Mouse (Mus musculus): ENCODE measurements around the gene Rims1. TPM values are rescaled to one million over a fixed set of nuclear protein-coding genes. Genes with fewer than 3 reads are reported as not detected.

Gene Rims1
- polyA plus RNA-seq, 1 experiment from 2014 or later: 1.5 TPM

DNA sequence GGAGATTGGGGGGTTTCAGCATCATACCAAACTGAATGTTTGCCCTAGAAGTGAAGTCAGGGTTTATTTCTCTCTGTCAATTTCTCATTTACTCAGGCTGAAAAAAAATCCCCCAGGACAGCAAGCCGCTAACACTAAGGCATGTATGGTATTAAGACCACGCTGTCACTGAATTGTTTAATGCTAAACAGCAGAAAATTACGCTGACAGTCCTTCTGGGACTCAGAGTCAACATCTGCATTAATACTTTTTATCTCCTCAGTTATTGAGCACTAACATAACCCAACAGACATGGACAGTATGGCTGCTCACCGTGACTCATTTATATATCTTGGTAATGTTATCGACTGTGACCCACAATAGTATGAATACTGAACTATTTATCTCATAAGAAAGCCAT lies 43.0 kb downstream of the Rims1 start:
- Histone ChIP-seq H3K9ac (no peak overlapping the region), H3K27me3 (no peaks in the 10 kb centered on the region), H3K27ac (no peak overlapping the region), H3K4me2 (no peak overlapping the region), H3K4me1 (no peaks in the 10 kb centered on the region), H3K4me3 (no peak overlapping the region), H3K9me3 (no peaks in the 10 kb centered on the region), H3K36me3 (no peaks in the 10 kb centered on the region)
- 80% methylated on average over 5 of the region's 5 CpGs for WGBS
- ATAC-seq (ENCODE audit: insufficient number of reproducible peaks, low FRiP score, low TSS enrichment, low read depth): no peak

DNA sequence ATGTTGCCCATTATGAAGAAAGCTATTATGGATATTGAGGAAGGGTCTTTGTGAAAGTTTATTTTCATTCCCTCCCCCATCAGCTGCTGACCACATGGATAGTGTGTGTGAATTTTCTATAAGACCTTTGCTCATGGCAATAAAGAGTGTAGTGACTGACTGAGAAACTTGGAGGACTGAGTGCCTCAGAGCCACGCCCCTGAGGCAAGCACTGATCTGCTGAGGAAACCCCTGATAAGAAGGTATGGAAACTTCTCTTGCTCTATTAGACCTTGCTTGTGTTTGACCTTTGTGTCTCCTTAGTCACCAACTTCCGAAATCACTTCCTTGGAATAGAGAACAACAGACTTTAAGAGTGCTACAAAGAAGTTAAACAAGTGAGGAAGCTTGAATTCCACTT lies 55.3 kb downstream of the Rims1 start:
- Histone ChIP-seq H3K4me2 (no peak overlapping the region), H3K4me3 (no peak overlapping the region), H3K27ac (no peak overlapping the region), H3K9ac (no peak overlapping the region), H3K9me3 (no peaks in the 10 kb centered on the region), H3K36me3 (no peaks in the 10 kb centered on the region), H3K27me3 (no peaks in the 10 kb centered on the region), H3K4me1 (no peaks in the 10 kb centered on the region)
- 85% methylated on average over 2 of the region's 2 CpGs for WGBS
- no peak for ATAC-seq (ENCODE audit: insufficient number of reproducible peaks, low FRiP score, low TSS enrichment, low read depth)

DNA sequence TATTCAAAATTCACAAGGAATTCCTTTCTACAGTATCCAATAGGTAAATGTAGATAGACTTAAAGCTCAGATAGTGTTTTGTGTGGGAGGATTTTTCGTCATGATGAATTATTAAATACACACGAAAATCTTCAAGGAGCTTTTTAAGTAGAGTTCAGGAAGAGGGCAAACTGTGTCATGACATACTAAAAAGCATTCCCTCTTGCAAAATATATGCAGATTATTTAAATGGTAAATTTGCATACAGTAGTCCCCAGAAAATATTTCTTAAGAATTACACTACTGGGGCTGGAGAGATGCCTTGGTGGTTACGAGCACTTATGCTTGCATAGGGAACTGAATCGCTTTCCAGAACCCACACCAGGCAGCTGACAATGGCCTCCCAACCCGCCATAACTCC lies 61.1 kb downstream of the Rims1 start:
- Histone ChIP-seq H3K9me3 (no peaks in the 10 kb centered on the region), H3K27ac (no peak overlapping the region), H3K27me3 (no peaks in the 10 kb centered on the region), H3K9ac (no peak overlapping the region), H3K4me1 (no peaks in the 10 kb centered on the region), H3K4me3 (no peak overlapping the region), H3K36me3 (no peaks in the 10 kb centered on the region), H3K4me2 (no peak overlapping the region)
- 81% methylated on average over 5 of the region's 5 CpGs for WGBS
- ATAC-seq (ENCODE audit: insufficient number of reproducible peaks, low FRiP score, low TSS enrichment, low read depth): no peak

DNA sequence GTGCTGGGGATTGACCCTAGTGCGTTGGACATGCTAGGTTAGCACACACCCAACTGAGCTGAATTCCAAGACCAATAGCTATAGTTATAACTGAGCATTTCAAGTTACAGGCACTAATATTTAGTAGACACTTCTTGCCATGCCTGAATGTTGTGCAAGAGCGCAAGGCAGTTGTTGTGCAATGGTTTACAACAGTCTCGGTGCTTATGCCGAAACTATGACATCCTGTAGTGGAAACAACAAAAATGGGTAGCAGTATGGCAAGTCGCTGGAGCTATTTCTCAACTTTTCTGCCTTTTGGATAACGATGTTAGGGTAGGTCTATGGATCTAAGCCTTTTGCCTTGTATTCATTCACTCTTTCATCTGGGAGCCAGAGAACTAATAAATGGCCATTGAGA lies 68.3 kb downstream of the Rims1 start:
- H3K27ac ChIP-seq: no peak overlapping the region
- no peak overlapping the region for H3K9ac ChIP-seq
- no peaks in the 10 kb centered on the region for H3K36me3 ChIP-seq
- no peaks in the 10 kb centered on the region for H3K9me3 ChIP-seq
- H3K4me3 ChIP-seq: no peak overlapping the region
- 85% methylated on average over 6 of the region's 6 CpGs for WGBS
- no peak for ATAC-seq (ENCODE audit: insufficient number of reproducible peaks, low FRiP score, low TSS enrichment, low read depth)
- H3K4me1 ChIP-seq: no peaks in the 10 kb centered on the region
- no peak overlapping the region for H3K4me2 ChIP-seq
- no peaks in the 10 kb centered on the region for H3K27me3 ChIP-seq

DNA sequence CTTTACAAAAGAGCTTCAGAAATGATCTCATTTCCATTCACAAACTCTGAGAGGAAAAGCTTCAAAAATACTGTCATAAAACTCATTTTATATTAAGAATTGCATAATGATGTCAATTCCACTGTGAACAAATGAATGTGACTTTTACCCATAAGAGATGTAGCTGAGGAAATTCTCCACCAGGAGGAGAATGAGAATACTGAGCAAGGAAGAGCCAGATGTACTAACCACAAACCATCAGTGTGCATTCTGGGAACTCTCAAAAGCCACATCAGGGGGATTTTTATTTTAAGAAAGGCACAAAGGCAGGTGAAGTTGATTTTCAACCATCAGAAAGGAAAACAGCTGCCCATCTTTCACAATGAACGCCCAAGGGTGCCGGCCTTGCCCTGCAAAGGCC lies 71.4 kb downstream of the Rims1 start:
- Histone ChIP-seq H3K4me2 (no peak overlapping the region), H3K27me3 (no peaks in the 10 kb centered on the region), H3K9ac (no peak overlapping the region), H3K27ac (no peak overlapping the region), H3K36me3 (no peaks in the 10 kb centered on the region), H3K4me3 (no peak overlapping the region), H3K9me3 (no peaks in the 10 kb centered on the region), H3K4me1 (no peaks in the 10 kb centered on the region)
- 95% methylated on average over 2 of the region's 2 CpGs for WGBS
- no peak for ATAC-seq (ENCODE audit: insufficient number of reproducible peaks, low FRiP score, low TSS enrichment, low read depth)

DNA sequence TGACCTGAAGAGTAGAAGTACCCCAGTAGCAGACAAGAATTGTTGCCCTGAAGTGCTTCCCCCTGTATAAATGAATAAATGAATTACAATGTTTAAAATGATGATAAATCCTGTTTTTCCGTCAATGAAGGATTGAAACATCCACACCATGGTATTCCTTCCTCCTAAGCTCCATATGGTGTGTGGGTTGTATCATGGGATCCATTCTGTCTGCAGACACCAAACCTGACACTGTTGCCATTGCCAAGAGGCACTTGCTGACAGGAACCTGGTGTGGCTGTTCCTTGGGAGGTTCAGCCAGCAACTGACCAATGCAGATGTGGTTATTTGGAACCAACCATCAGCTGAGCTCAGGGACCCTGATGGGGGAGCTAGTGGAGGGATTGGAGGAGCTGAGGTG lies 72.5 kb downstream of the Rims1 start:
- Histone ChIP-seq H3K4me1 (no peaks in the 10 kb centered on the region), H3K27ac (no peak overlapping the region), H3K9ac (no peak overlapping the region), H3K4me2 (no peak overlapping the region), H3K9me3 (no peaks in the 10 kb centered on the region), H3K4me3 (no peak overlapping the region), H3K36me3 (no peaks in the 10 kb centered on the region), H3K27me3 (no peaks in the 10 kb centered on the region)
- no peak for ATAC-seq (ENCODE audit: insufficient number of reproducible peaks, low FRiP score, low TSS enrichment, low read depth)
- 94% methylated on average over 1 of the region's 1 CpGs for WGBS

DNA sequence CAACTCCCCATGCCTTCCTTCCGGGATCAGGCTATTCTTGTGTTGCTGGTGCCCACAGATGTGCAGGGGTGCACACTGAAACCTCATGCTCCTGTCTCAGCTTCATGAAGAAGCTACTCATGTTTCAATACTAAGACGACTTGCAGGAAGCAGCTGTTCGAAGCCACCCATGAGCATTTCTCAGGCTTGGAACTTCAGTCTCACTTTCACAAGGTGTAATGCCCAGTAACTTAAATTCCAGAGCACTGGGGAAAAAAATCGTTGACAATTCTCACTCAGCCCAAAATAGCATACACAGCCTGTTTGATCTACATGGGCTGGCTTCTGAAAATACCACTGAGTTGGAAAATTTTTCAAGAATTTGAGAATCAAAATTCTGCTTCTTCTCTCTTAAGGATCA lies 77.6 kb downstream of the Rims1 start:
- no peak overlapping the region for H3K27ac ChIP-seq
- no peaks in the 10 kb centered on the region for H3K4me1 ChIP-seq
- no peak overlapping the region for H3K4me3 ChIP-seq
- H3K27me3 ChIP-seq: no peaks in the 10 kb centered on the region
- H3K9me3 ChIP-seq: no peaks in the 10 kb centered on the region
- no peak overlapping the region for H3K4me2 ChIP-seq
- no peak for ATAC-seq (ENCODE audit: insufficient number of reproducible peaks, low FRiP score, low TSS enrichment, low read depth)
- no peak overlapping the region for H3K9ac ChIP-seq
- 64% methylated on average over 4 of the region's 4 CpGs for WGBS
- no peaks in the 10 kb centered on the region for H3K36me3 ChIP-seq

DNA sequence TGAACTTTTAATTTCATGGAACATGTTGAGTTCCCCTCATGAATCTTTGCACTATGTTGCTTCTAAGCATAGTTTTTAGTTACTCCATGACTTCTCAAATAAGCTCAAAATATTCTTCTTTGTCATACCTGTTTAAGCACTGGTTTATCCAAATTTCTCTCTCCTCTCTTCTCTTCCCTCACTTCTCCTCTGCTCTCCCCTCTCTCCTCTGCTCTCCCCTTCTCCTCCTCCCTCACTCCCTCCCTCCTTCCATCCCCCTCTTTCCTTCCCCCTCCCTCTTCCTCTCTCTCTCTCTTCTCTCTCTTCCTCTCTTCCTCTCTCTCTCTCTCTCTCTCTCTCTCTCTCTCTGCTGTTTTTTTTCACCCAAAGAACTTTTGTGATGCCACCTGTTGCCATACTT lies 84.1 kb downstream of the Rims1 start:
- no peak overlapping the region for H3K9ac ChIP-seq
- H3K4me1 ChIP-seq: no peaks in the 10 kb centered on the region
- no peak overlapping the region for H3K4me3 ChIP-seq
- H3K4me2 ChIP-seq: no peak overlapping the region
- no peaks in the 10 kb centered on the region for H3K36me3 ChIP-seq
- H3K27ac ChIP-seq: no peak overlapping the region
- no peaks in the 10 kb centered on the region for H3K27me3 ChIP-seq
- no peak for ATAC-seq (ENCODE audit: insufficient number of reproducible peaks, low FRiP score, low TSS enrichment, low read depth)
- no peaks in the 10 kb centered on the region for H3K9me3 ChIP-seq

DNA sequence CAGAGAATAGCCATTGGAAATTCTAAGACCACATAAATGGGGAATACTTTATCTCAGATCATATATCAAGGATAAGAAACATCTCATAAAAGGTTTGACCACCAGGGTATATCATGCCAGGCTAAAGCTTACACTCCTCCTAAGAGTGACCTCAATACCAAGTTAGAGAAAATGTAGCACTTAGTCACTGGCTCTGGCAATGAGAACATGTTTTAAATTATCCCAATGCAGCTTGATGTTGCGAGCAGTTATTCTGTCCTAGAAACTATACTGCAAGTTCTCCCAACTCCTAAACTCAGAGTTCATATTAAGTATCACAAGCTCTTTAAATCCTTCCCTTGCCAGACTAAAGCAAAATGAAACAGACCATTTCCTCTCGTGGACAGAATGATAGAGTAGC lies 85.1 kb downstream of the Rims1 start:
- no peak for ATAC-seq (ENCODE audit: insufficient number of reproducible peaks, low FRiP score, low TSS enrichment, low read depth)
- no peaks in the 10 kb centered on the region for H3K36me3 ChIP-seq
- H3K4me2 ChIP-seq: no peak overlapping the region
- H3K9ac ChIP-seq: no peak overlapping the region
- no peak overlapping the region for H3K27ac ChIP-seq
- H3K4me1 ChIP-seq: no peaks in the 10 kb centered on the region
- WGBS: 55% methylated on average over 2 of the region's 2 CpGs
- H3K27me3 ChIP-seq: no peaks in the 10 kb centered on the region
- no peaks in the 10 kb centered on the region for H3K9me3 ChIP-seq
- no peak overlapping the region for H3K4me3 ChIP-seq

DNA sequence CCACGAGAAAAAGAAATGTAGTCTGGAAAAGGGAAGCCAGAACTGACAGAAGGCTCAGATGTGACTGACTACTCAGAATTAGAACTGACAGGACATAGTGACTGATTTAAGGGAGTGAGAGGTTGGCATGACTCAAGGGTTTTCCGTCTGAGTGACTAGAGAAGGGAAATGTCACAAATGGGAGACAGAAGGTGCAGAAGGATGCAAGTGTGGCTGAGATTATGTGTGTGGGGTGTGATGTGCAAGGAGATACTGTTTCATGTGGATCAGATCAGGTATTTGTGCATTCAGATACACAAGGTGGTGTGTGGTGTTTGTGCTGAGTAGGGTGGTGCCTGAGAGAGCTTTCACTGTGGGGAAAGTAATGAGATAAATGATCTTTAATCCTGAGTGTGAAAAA lies 96.3 kb downstream of the Rims1 start:
- H3K9ac ChIP-seq: no peak overlapping the region
- ATAC-seq (ENCODE audit: insufficient number of reproducible peaks, low FRiP score, low TSS enrichment, low read depth): no peak
- no peaks in the 10 kb centered on the region for H3K4me1 ChIP-seq
- no peak overlapping the region for H3K4me2 ChIP-seq
- H3K27me3 ChIP-seq: no peaks in the 10 kb centered on the region
- no peak overlapping the region for H3K4me3 ChIP-seq
- no peaks in the 10 kb centered on the region for H3K9me3 ChIP-seq
- WGBS: 61% methylated on average over 2 of the region's 2 CpGs
- H3K36me3 ChIP-seq: no peaks in the 10 kb centered on the region
- H3K27ac ChIP-seq: no peak overlapping the region

DNA sequence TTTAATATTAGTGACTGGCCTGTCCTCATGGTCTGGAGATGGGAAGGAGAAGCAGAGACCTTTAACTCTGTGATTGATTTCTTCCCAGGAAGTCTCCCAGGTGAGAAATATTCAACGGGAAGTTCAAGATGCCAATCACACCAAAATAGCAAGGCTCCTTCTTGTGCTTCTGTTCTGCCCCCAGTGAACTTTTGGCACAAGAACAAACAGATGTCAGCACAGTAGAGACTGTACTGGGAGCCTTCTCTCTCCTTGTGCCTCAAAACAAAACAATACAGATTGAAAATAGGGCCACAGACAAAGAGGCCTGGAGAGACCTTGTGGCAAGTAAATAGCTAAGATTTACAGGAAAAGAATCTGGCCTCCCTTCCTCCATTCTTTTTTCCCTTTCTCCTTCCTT lies 110.7 kb downstream of the Rims1 start:
- no peak overlapping the region for H3K4me3 ChIP-seq
- no peaks in the 10 kb centered on the region for H3K36me3 ChIP-seq
- 37% methylated on average over 1 of the region's 1 CpGs for WGBS
- H3K27ac ChIP-seq: no peak overlapping the region
- H3K4me1 ChIP-seq: no peaks in the 10 kb centered on the region
- H3K9ac ChIP-seq: no peak overlapping the region
- ATAC-seq (ENCODE audit: insufficient number of reproducible peaks, low FRiP score, low TSS enrichment, low read depth): no peak
- H3K9me3 ChIP-seq: no peaks in the 10 kb centered on the region
- H3K4me2 ChIP-seq: no peak overlapping the region
- no peaks in the 10 kb centered on the region for H3K27me3 ChIP-seq

DNA sequence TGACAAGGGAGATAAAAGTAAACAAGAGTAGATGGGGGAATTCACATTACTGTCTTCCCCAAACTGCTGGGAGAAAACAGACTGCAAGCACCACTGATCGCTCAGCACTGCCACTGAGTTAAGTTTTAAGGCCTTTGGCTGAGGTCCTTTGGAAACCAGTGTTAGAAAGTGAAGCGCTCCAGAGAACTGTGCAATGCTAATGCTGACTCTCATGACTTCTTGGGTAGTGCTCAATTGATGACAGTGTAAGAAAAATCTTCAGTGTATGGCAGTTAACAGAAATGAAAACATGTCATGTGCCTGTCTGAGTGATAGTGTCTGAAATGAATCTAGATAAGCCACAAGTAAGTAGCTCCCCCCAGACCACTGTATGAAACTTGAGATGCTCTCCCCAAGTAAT lies 111.3 kb downstream of the Rims1 start:
- 62% methylated on average over 2 of the region's 2 CpGs for WGBS
- ATAC-seq (ENCODE audit: insufficient number of reproducible peaks, low FRiP score, low TSS enrichment, low read depth): no peak
- Histone ChIP-seq H3K27ac (no peak overlapping the region), H3K4me2 (no peak overlapping the region), H3K9ac (no peak overlapping the region), H3K36me3 (no peaks in the 10 kb centered on the region), H3K4me1 (no peaks in the 10 kb centered on the region), H3K9me3 (no peaks in the 10 kb centered on the region), H3K27me3 (no peaks in the 10 kb centered on the region), H3K4me3 (no peak overlapping the region)

DNA sequence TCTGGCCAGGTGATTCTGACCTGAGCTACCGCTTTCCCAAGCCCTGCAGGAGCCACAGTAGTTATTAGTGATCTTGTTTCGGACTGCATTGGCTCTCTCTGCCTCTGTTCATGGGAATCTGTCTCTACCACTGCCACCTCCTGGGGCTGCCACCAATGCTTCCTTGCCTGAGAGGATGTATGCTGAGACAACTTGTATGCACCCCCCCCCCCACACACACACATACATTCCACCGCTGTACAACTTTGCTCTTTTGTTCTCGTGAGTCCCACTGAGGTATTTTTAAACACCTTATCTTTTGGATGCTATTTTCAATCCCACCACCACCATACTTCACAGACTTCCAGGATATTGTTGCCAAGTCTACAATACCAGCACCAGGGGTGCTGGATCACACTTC lies 122.3 kb downstream of the Rims1 start:
- Histone ChIP-seq H3K9ac (no peak overlapping the region), H3K27me3 (no peaks in the 10 kb centered on the region), H3K27ac (no peak overlapping the region), H3K4me3 (no peak overlapping the region), H3K36me3 (no peaks in the 10 kb centered on the region), H3K4me1 (no peaks in the 10 kb centered on the region), H3K4me2 (no peak overlapping the region), H3K9me3 (no peaks in the 10 kb centered on the region)
- ATAC-seq (ENCODE audit: insufficient number of reproducible peaks, low FRiP score, low TSS enrichment, low read depth): no peak
- WGBS: 85% methylated on average over 4 of the region's 4 CpGs

All from limb, embryonic 15.5 days (tissue).